Mouse (Mus musculus) E14TG2a.4 (cell line): Measurements from ENCODE around the gene Pvalb.

Source experiments
- CTCF ChIP-seq: conservative IDR thresholded peaks from 2 replicates; pipeline ENCODE4 v1.5.1; 2014; ENCODE audit warnings: low read length
- NANOG ChIP-seq: IDR thresholded peaks from 2 replicates; pipeline ENCODE4 v1.6.1; 2014; ENCODE audit warnings: borderline replicate concordance, low read length, mixed read lengths
- POU5F1 ChIP-seq: IDR thresholded peaks from 2 replicates; pipeline ENCODE4 v1.6.1; 2014; ENCODE audit warnings: low read length, borderline replicate concordance

- TF ChIP-seq CTCF (no peak), NANOG (no peak), POU5F1 (no peak)
Observed at GRCm38 (mm10) chr15:78204053-78204847, 1.9 kb downstream of the Pvalb start.
